Mouse (Mus musculus) fibroblast of lung, adult 2 months (primary cell): ENCODE results near the gene Mvb12b.

Experiments used
- DNase-seq: peaks from one replicate; pipeline ENCODE4 v3.0.0-alpha.2; 2011; ENCODE audit warnings: low read depth

Mvb12b gene

GRCm38 (mm10) chr2:33777051-33777450 lies 110.7 kb downstream of the Mvb12b start:
- DNase-seq, result no peak

- no peak for DNase-seq
Observed at GRCm38 (mm10) chr2:33774884-33775283, 112.9 kb downstream of the Mvb12b start.

GRCm38 (mm10) chr2:33774106-33774505 lies 113.6 kb downstream of the Mvb12b start:
- DNase-seq, result no peak

GRCm38 (mm10) chr2:33772439-33772838 lies 115.3 kb downstream of the Mvb12b start:
- no peak for DNase-seq

GRCm38 (mm10) chr2:33771388-33771787 lies 116.4 kb downstream of the Mvb12b start:
- no peak for DNase-seq

- no peak for DNase-seq
Observed at GRCm38 (mm10) chr2:33770526-33771130, 117.1 kb downstream of the Mvb12b start.

GRCm38 (mm10) chr2:33764476-33764875 lies 123.3 kb downstream of the Mvb12b start:
- DNase-seq, result no peak

- no peak for DNase-seq
Observed at GRCm38 (mm10) chr2:33762210-33762609, 125.5 kb downstream of the Mvb12b start.

GRCm38 (mm10) chr2:33760571-33760991 lies 127.2 kb downstream of the Mvb12b start:
- no peak for DNase-seq

- no peak for DNase-seq
Observed at GRCm38 (mm10) chr2:33759447-33759846, 128.3 kb downstream of the Mvb12b start.

GRCm38 (mm10) chr2:33755633-33756020 lies 132.1 kb downstream of the Mvb12b start:
- DNase-seq, result no peak

- no peak for DNase-seq
Observed at GRCm38 (mm10) chr2:33754980-33755632, 132.6 kb downstream of the Mvb12b start.

- DNase-seq, result no peak
Observed at GRCm38 (mm10) chr2:33754317-33754633, 133.5 kb downstream of the Mvb12b start.

- DNase-seq, result peak; percentile 100
Observed at GRCm38 (mm10) chr2:33753630-33754316, 134.0 kb downstream of the Mvb12b start.

GRCm38 (mm10) chr2:33750611-33751010 lies 137.1 kb downstream of the Mvb12b start:
- DNase-seq, result no peak

- peak; percentile 83 for DNase-seq
Observed at GRCm38 (mm10) chr2:33746471-33746870, 141.3 kb downstream of the Mvb12b start.

- DNase-seq, result no peak
Observed at GRCm38 (mm10) chr2:33745724-33746123, 142.0 kb downstream of the Mvb12b start.

GRCm38 (mm10) chr2:33737128-33737527 lies 150.6 kb downstream of the Mvb12b start:
- no peak for DNase-seq

GRCm38 (mm10) chr2:33736722-33737121 lies 151.0 kb downstream of the Mvb12b start:
- no peak for DNase-seq

- no peak for DNase-seq
Observed at GRCm38 (mm10) chr2:33734781-33735485, 152.8 kb downstream of the Mvb12b start.

GRCm38 (mm10) chr2:33729701-33730100 lies 158.0 kb downstream of the Mvb12b start:
- DNase-seq, result no peak

GRCm38 (mm10) chr2:33727199-33727598 lies 160.5 kb downstream of the Mvb12b start:
- DNase-seq, result no peak

- DNase-seq, result no peak
Observed at GRCm38 (mm10) chr2:33720380-33720898, 167.3 kb downstream of the Mvb12b start.
